Mouse (Mus musculus) limb, embryonic 15.5 days (tissue): Measurements from ENCODE around the gene Sik2. TPM values are rescaled to one million over a fixed set of nuclear protein-coding genes. Genes with fewer than 3 reads are reported as not detected.

Experiments used
- ATAC-seq: fragments of 200-750 bp; cut with Nextera tagmentation; 2 replicates; pipeline ENCODE4 v1.8.0; 2017; ENCODE audit warnings: low read depth, moderate TSS enrichment; ENCODE audit not compliant: insufficient number of reproducible peaks, low FRiP score, low TSS enrichment
- H3K27ac ChIP-seq: fragments of 300-500 bp; sonication (generic); 2 replicates; pipeline ENCODE4 v1.5.1; 2015; ENCODE audit warnings: moderate library complexity, mild to moderate bottlenecking, inconsistent platforms
- H3K27me3 ChIP-seq: fragments of 300-500 bp; sonication (generic); 2 replicates; pipeline ENCODE4 v1.6.1; 2015; ENCODE audit warnings: inconsistent platforms
- H3K36me3 ChIP-seq: fragments of 300-500 bp; sonication (generic); 2 replicates; pipeline ENCODE4 v1.6.1; 2015; ENCODE audit warnings: inconsistent platforms
- H3K4me1 ChIP-seq: fragments of 300-500 bp; sonication (generic); 2 replicates; pipeline ENCODE4 v1.6.1; 2015; ENCODE audit warnings: inconsistent platforms
- H3K4me2 ChIP-seq: fragments of 300-500 bp; sonication (generic); 2 replicates; pipeline ENCODE4 v1.6.1; 2015; ENCODE audit warnings: mild to moderate bottlenecking, inconsistent platforms
- H3K4me3 ChIP-seq: fragments of 300-500 bp; sonication (generic); 2 replicates; pipeline ENCODE4 v1.5.1; 2015; ENCODE audit warnings: mild to moderate bottlenecking, inconsistent platforms
- H3K9ac ChIP-seq: fragments of 300-500 bp; sonication (generic); 2 replicates; pipeline ENCODE4 v1.6.1; 2015; ENCODE audit warnings: inconsistent platforms
- H3K9me3 ChIP-seq: fragments of 300-500 bp; sonication (generic); 2 replicates; pipeline ENCODE4 v1.6.1; 2016; ENCODE audit warnings: inconsistent platforms
- WGBS: fragments of 180-500 bp; shearing (Covaris S2); methylation state at CpG from one replicate; pipeline ENCODE4 v1.1.7; 2015; 5-methylcytosine and 5-hydroxymethylcytosine counted together
- polyA plus RNA-seq: library from polyadenylated mRNA; unstranded; fragments of >200 nt; fragmentation: Nextera tagmentation; extraction: Ambion mirVana; gene quantifications from 2 replicates; pipeline ENCODE4 v1.2.1, GENCODE M21; 2015

Sik2 gene
- polyA plus RNA-seq, 1 experiment from 2014 or later, result 14.3 TPM

DNA sequence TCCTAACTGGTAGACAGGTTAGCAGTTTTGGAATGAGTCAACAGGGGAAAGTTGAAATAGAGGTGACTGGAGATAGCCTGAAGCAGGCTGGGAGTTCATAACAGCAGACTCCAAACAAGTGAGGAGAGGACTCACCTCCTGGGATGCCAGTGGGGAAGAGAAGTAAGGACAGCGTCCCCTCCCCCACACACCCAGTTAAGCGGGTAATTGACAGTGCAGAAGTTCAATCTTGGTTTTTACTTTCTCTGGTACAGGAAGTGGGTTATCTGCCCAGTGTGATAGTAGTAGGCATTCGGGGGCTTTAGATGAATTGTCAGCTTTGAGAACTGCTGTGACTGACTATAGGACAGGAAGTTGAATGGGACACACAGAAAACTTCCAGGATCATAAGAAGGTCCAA, 11.5 kb upstream of the Sik2 start:
- ATAC-seq, result no peak
- Histone ChIP-seq H3K27ac (no peak overlapping the region), H3K4me2 (no peak overlapping the region), H3K36me3 (no peaks in the 10 kb centered on the region), H3K4me1 (no peaks in the 10 kb centered on the region), H3K27me3 (no peaks in the 10 kb centered on the region), H3K9ac (no peak overlapping the region), H3K4me3 (no peak overlapping the region), H3K9me3 (no peaks in the 10 kb centered on the region)
- WGBS, result 69% methylated on average over 3 of the region's 3 CpGs

DNA sequence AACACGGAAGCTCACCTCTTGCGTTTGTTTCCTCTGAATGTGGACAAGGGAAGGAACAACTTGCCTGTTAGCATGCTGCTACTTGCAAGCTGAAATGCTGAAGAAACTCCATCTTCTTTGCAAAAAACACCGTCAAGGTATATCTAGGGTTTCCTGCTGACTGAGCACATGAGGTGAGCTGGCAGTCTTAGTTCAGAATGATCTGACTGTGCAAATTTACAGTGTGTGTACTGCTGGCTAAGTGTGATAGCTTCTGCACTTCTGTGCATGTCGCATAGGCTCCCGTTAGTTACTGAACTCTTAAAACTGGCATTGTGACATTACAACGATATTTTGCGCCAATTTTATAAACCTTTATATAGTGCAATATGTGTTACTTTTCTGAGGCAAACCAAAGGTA, 10.8 kb upstream of the Sik2 start:
- H3K4me1 ChIP-seq, result no peaks in the 10 kb centered on the region

DNA sequence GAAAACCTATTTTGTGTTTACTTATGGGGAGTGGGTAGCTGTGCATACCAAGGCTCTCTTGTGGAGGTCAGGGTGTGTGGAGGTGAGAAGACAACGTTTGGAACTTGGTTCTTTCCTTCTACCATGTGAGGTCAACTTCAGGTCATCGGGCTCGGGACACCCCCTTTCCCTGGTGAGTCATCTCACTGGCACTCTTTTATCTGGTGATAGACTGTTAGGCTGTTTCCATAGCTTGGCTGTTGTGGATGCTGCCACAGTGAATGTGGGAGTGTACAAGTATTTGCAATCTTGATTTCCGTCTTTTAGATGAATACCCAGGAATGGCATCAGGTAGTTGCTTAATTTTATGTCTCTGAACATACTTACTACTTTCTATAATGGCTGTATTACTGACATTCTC, 6.9 kb upstream of the Sik2 start:
- 45% methylated on average over 4 of the region's 4 CpGs for WGBS
- Histone ChIP-seq H3K9ac (no peak overlapping the region), H3K27ac (no peak overlapping the region), H3K4me3 (no peak overlapping the region), H3K4me1 (no peaks in the 10 kb centered on the region), H3K27me3 (no peaks in the 10 kb centered on the region), H3K9me3 (no peaks in the 10 kb centered on the region), H3K36me3 (no peaks in the 10 kb centered on the region), H3K4me2 (no peak overlapping the region)
- ATAC-seq, result no peak

More for the DNA sequence above, 10.8 kb upstream of the Sik2 start:
- Histone ChIP-seq H3K36me3 (no peaks in the 10 kb centered on the region), H3K9me3 (no peaks in the 10 kb centered on the region), H3K4me2 (no peak overlapping the region), H3K27me3 (no peaks in the 10 kb centered on the region), H3K4me3 (no peak overlapping the region), H3K9ac (no peak overlapping the region), H3K27ac (no peak overlapping the region)
- 65% methylated on average over 7 of the region's 7 CpGs for WGBS
- ATAC-seq, result no peak

DNA sequence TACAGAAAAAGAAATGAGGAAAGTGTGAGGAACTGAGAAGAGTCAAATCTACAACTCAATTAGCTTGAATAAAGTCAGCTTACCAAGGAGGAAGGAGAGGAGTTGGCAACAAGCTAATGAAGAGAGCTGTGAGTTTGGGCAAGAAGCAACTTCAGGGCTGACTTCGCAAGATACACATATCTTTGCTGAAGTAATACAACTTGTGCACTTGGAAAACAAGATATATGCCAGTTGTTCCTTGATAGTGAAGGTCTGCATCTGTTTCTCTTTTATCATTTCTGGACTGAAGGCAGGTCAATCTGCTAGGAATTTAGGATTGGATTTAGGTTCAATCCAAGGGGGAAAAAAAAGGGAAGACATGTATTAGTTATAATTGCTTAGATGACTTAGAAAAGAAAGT, 4.8 kb upstream of the Sik2 start:
- H3K4me2 ChIP-seq, result no peak overlapping the region
- H3K4me1 ChIP-seq, result no peaks in the 10 kb centered on the region
- no peak for ATAC-seq
- WGBS, result 90% methylated on average over 1 of the region's 1 CpGs
- H3K27ac ChIP-seq, result no peak overlapping the region
- H3K27me3 ChIP-seq, result no peaks in the 10 kb centered on the region
- no peaks in the 10 kb centered on the region for H3K36me3 ChIP-seq
- no peak overlapping the region for H3K9ac ChIP-seq
- H3K9me3 ChIP-seq, result no peaks in the 10 kb centered on the region
- no peak overlapping the region for H3K4me3 ChIP-seq

DNA sequence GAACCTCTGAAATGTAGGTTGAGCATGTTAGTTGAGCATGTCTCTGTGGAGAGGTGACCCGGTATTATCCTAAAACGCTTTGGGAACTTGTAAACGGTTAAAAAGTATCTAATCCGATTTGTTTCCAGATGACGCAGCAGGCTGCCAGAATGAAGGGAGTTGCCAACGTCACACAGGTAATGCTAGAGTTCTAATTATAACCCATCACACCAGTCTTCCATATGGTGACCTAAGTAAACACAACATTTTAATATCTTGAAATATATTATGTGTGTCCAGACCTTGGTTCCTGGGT, 730 bp upstream of the Sik2 start:
- no peak overlapping the region for H3K27ac ChIP-seq
- no peak overlapping the region for H3K9ac ChIP-seq

DNA sequence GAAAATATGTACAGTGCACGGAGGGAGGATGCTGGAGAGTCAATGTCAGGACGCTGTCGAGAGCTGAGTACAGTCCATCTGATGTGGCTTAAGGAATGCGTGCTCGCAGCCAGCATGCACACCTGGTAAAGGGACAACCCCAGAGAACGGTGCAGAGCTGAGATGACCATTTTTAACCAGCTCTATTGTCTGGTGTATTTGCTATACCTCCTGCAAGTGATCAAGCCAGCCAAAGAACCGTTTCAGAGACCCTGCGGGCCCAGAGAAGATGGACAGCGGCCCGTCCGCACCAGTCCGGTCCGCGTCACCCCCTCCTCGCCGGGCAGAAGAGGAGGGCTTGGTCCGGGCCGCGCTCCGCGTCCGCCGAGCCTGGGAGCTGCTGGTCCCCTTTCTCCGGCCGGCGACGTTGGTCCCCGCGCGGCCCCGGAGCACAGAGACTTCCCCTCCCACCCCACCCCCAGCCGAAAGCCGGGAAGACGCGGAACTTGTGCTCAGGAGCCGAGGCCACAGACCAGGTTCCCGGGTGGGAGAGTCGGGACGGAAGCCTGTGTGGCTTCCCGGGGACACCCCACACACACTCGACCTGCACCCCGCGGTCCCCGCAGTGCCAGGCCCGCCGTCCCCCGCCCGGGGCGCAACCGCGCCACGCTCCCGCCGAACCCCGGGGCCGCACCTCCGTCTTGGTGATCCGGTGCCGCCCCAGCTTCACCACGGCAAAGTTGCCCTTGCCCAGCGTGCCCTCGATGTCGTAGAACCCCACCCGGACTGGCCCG, 619 bp downstream of the Sik2 start:
- Histone ChIP-seq H3K4me2 (peak overlapping the region; percentile 75), H3K27ac (peak overlapping the region; percentile 90), H3K4me3 (peak overlapping the region; percentile 91), H3K4me1 (peaks cover 6% of the 10 kb centered on the region), H3K9ac (peak overlapping the region; percentile 86), H3K36me3 (no peaks in the 10 kb centered on the region), H3K27me3 (no peaks in the 10 kb centered on the region), H3K9me3 (no peaks in the 10 kb centered on the region)
- WGBS, result under 1% methylated on average over 50 of the region's 65 CpGs
- ATAC-seq, result peak; percentile 49; the same call in 1 of the 2 replicates

More for the DNA sequence above, 730 bp upstream of the Sik2 start:
- ATAC-seq, result no peak
- peaks cover 6% of the 10 kb centered on the region for H3K4me1 ChIP-seq
- H3K36me3 ChIP-seq, result no peaks in the 10 kb centered on the region
- peak overlapping the region; percentile 91 for H3K4me3 ChIP-seq
- no peaks in the 10 kb centered on the region for H3K27me3 ChIP-seq
- WGBS, result 2% methylated on average over 6 of the region's 6 CpGs
- peak overlapping the region; percentile 65 for H3K4me2 ChIP-seq
- no peaks in the 10 kb centered on the region for H3K9me3 ChIP-seq

DNA sequence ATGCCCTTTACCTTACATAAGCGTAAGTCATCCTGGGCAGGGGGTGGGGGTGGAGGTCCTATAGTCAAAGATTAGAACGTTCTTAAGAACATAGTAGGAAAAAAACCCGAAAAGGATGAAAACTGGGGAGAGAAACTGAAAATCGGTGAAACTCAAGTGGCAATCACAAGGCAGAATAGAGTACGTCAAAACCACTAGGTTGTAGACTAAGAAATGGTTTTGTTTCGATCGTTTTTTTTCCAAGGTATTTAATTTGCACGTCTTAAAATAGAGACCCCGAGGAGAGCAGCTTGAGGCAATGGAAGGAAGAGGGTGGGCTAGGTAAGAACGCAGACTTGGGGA, 1.2 kb downstream of the Sik2 start:
- H3K9me3 ChIP-seq, result no peaks in the 10 kb centered on the region
- H3K4me3 ChIP-seq, result peak overlapping the region; percentile 91
- no peaks in the 10 kb centered on the region for H3K27me3 ChIP-seq
- 11% methylated on average over 10 of the region's 10 CpGs for WGBS
- no peak for ATAC-seq
- peak overlapping the region; percentile 75 for H3K4me2 ChIP-seq
- peaks cover 6% of the 10 kb centered on the region for H3K4me1 ChIP-seq
- H3K9ac ChIP-seq, result peak overlapping the region; percentile 86; the same call in 1 of the 2 replicates
- no peak overlapping the region for H3K27ac ChIP-seq
- no peaks in the 10 kb centered on the region for H3K36me3 ChIP-seq

DNA sequence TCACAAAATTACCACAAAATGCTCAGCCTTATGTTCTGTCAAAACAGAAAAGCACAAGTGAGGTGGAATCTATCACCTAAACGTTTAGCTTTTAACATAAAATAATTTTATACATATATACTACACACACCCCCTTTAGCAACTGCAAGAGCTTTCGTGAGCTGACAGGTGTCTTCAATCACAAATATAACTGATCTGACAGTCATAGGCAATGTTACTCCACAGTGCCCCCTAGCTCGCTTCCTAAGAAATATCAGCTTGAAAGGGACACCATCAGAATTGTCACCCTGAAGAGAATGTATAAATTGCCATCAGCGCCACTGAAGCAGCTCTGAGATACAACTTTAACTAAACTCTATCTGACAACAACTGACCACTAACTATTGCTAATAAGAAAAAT, 2.0 kb downstream of the Sik2 start:
- H3K4me3 ChIP-seq, result no peak overlapping the region
- H3K9me3 ChIP-seq, result no peaks in the 10 kb centered on the region
- no peaks in the 10 kb centered on the region for H3K36me3 ChIP-seq
- ATAC-seq, result no peak
- H3K4me1 ChIP-seq, result peaks cover 6% of the 10 kb centered on the region
- H3K4me2 ChIP-seq, result no peak overlapping the region
- 7% methylated on average over 4 of the region's 4 CpGs for WGBS
- no peak overlapping the region for H3K9ac ChIP-seq
- H3K27me3 ChIP-seq, result no peaks in the 10 kb centered on the region
- H3K27ac ChIP-seq, result no peak overlapping the region

DNA sequence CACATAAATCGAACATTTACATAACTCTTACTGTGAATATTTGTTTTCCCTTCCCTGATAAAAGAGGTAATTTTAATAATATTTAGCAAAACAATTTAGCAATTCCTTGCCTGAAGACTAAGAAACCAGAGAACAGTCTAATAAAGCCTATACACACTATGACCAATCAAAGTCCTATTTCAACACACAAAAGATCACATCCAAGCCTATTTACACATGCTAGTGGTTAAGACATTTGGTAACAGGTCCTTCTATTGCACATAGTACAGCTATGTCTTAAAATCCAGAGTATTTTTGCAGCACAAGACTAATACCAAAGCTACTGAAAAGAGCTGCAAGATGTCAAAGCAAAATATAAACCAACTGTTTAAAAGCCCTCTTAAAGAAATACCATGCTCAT, 4.8 kb downstream of the Sik2 start:
- no peaks in the 10 kb centered on the region for H3K9me3 ChIP-seq
- H3K27ac ChIP-seq, result no peak overlapping the region
- H3K4me1 ChIP-seq, result peaks cover 6% of the 10 kb centered on the region
- H3K27me3 ChIP-seq, result no peaks in the 10 kb centered on the region
- no peak overlapping the region for H3K4me3 ChIP-seq
- H3K36me3 ChIP-seq, result peaks cover 5% of the 10 kb centered on the region; the same call in 1 of the 2 replicates
- no peak overlapping the region for H3K9ac ChIP-seq
- no peak overlapping the region for H3K4me2 ChIP-seq
- no peak for ATAC-seq
- 84% methylated on average over 1 of the region's 1 CpGs for WGBS

DNA sequence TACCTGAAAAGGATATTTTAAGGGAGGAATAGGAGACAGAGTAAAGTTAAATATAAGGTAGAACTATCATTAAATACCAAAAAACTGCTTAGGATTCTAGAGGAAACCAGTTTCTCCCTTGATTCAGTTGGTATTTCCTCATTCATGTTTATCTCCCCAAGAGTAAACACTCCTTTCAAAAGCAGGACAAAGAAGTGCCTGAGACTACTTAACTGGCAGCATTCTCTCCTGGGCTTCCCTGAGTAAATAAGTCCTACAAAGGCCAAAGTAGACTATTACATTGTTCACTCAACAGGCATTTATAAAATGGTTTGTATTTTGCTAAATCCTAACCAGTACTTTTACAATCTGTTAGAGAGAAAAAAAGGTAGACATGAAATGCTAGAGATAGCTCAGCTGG, 22.2 kb downstream of the Sik2 start:
- ATAC-seq, result no peak
- Histone ChIP-seq H3K4me1 (no peaks in the 10 kb centered on the region), H3K27me3 (no peaks in the 10 kb centered on the region), H3K9me3 (no peaks in the 10 kb centered on the region), H3K9ac (no peak overlapping the region), H3K4me2 (no peak overlapping the region), H3K27ac (no peak overlapping the region), H3K4me3 (no peak overlapping the region), H3K36me3 (no peaks in the 10 kb centered on the region)

DNA sequence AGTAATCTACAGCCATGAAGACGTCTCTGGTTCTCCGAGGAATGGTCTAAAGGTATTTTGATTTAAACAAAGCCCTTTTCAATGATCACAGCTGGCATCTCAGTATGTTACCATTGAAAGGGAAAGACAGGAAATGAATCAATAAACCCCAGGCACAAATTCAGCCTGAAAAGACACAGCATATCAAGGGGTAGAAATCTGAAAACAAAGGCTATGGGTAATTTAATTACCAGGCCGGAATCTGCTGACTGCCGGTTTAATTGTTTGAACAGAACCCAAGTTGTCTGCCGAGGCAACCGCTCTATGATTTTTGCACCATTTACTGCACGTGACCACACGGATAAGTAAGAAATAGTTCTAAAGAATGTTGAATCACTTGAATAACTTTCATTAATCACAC, 22.8 kb downstream of the Sik2 start:
- 31% methylated on average over 8 of the region's 8 CpGs for WGBS
- Histone ChIP-seq H3K9me3 (no peaks in the 10 kb centered on the region), H3K4me2 (no peak overlapping the region)

DNA sequence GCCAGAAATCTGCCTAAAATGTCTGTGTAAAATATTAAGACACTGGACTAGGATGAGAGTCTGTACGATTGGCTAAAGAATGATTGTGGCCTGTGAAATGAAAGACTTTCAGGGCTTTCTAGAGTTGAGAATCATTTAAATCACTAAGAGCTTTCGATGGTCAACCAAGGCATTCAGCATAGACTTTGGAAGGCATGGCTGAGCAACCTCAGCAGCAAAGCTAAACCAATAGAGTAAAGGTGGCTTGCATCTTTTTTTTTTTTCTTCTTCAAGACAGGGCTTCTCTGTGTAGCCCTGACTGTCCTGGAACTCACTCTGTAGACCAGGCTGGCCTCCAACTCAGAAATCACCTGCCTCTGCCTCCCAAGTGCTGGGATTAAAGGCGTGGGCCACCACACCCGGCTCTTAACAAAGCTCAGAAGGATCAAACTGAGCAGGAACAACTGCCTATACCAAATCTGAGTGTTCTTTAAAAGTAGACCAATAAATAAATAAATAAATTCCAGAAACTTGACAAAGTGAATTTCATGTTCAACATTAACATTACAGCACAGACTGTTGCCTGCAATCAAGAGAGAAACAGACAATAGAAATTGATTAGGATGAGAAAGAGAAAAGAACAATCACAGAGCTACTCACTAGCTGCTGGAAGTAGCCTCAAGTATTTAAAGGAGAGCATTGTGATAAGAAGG, 27.2 kb downstream of the Sik2 start:
- H3K9ac ChIP-seq, result no peak overlapping the region
- ATAC-seq, result no peak
- H3K9me3 ChIP-seq, result no peaks in the 10 kb centered on the region
- no peak overlapping the region for H3K4me3 ChIP-seq
- H3K27me3 ChIP-seq, result no peaks in the 10 kb centered on the region
- WGBS, result 93% methylated on average over 4 of the region's 4 CpGs
- H3K27ac ChIP-seq, result no peak overlapping the region
- H3K36me3 ChIP-seq, result no peaks in the 10 kb centered on the region
- H3K4me1 ChIP-seq, result no peaks in the 10 kb centered on the region
- no peak overlapping the region for H3K4me2 ChIP-seq

More for the DNA sequence above, 22.8 kb downstream of the Sik2 start:
- no peak overlapping the region for H3K27ac ChIP-seq
- H3K36me3 ChIP-seq, result no peaks in the 10 kb centered on the region
- no peaks in the 10 kb centered on the region for H3K4me1 ChIP-seq
- H3K9ac ChIP-seq, result no peak overlapping the region
- H3K27me3 ChIP-seq, result no peaks in the 10 kb centered on the region
- ATAC-seq, result no peak
- no peak overlapping the region for H3K4me3 ChIP-seq
